Mouse (Mus musculus): Measurements from ENCODE around the gene Gm12789. TPM values are rescaled to one million over a fixed set of nuclear protein-coding genes. Genes with fewer than 3 reads are reported as not detected.

The Gm12789 gene
- not detected for polyA plus RNA-seq (2014; fragmentation: Illumina TruSeq; extraction: RNeasy Lipid Tissue Mini Kit (QIAGEN cat#74804); ENCODE audit: low read depth, low replicate concordance)

DNA sequence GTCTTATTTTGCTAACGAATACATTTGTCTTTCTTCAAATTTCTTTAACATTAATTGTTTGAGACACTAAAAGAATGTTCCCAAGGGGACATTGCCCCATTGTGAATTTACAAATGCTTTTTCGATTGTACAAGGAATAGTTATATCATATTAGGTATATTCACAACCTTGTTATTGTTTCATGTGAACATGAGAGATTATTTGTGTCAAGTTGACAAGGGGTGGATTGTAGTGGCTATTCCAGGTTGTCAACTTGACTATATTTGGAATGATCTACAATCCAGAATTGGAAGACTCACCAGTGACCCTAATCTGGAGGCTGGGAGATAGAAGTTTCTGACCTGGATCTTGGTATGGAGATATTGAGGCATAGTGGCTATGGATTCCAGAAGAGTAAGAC lies at the start of gene Gm12789:
Gm12789 (plus strand) TSS at position 301 of the 400 bp plus-strand sequence.

DNA sequence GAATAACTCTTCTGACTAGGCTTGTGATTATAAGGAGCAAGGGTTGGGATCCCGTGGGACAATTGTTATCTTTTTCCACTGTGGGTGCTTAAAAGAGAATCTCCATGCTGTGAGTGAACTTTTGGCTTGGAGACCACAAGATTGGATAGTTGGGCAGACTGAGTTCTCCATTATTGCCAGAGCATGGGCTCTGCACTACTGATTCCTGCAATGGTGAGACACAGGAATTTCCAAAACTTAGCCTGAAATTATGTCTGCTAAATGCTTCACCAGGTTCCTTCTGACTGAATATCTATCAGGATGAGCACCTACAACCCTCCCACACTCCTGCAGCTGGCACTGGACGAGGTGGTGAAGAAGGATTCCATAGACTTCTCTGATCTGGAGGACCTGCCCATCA lies 46.3 kb upstream of the Gm12789 start, which contains the start of gene Gm12794:
Gm12794 (plus strand) TSS at position 301 of the 400 bp plus-strand sequence.

DNA sequence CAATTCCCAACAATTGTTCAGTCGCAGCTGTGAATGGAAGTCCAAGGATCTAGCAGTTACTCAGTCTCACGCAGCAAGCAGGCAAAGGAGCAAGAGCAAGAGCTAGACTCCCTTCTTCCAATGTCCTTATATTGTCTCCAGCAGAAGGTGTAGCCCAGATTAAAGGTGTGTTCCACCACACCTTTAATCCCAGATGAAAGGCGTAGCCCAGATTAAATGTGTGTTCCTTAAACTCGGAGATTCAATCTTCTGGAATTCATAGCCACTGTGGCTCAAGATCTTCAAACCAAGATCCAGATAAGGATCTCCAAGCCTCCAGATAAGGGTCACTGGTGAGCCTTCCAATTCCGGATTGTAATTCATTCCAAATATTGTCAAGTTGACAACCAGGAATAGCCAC lies 5.5 kb upstream of the Gm12789 start, which contains the start of gene Gm12790:
Gm12790 (minus strand) TSS at position 101 of the 400 bp plus-strand sequence.

Other genes with a start within 250 kb of the Gm12789 start
- not detected for gene B020004J07Rik, start 142.6 kb upstream of the Gm12789 start, polyA plus RNA-seq (2014; fragmentation: Illumina TruSeq; extraction: RNeasy Lipid Tissue Mini Kit (QIAGEN cat#74804); ENCODE audit: low read depth, low replicate concordance)
- gene C130073F10Rik, start 92.8 kb upstream of the Gm12789 start, polyA plus RNA-seq (2014; fragmentation: Illumina TruSeq; extraction: RNeasy Lipid Tissue Mini Kit (QIAGEN cat#74804); ENCODE audit: low read depth, low replicate concordance): not detected
- not detected for gene Gm12800, start 77.5 kb upstream of the Gm12789 start, polyA plus RNA-seq (2014; fragmentation: Illumina TruSeq; extraction: RNeasy Lipid Tissue Mini Kit (QIAGEN cat#74804); ENCODE audit: low read depth, low replicate concordance)
- gene Gm12794, start 46.2 kb upstream of the Gm12789 start, polyA plus RNA-seq (2014; fragmentation: Illumina TruSeq; extraction: RNeasy Lipid Tissue Mini Kit (QIAGEN cat#74804); ENCODE audit: low read depth, low replicate concordance): not detected
- gene Gm12790, start 5.6 kb upstream of the Gm12789 start, polyA plus RNA-seq (2014; fragmentation: Illumina TruSeq; extraction: RNeasy Lipid Tissue Mini Kit (QIAGEN cat#74804); ENCODE audit: low read depth, low replicate concordance): not detected
- 11.0 TPM for gene Pde4b, start 100.9 kb downstream of the Gm12789 start, polyA plus RNA-seq (2014; fragmentation: Illumina TruSeq; extraction: RNeasy Lipid Tissue Mini Kit (QIAGEN cat#74804); ENCODE audit: low read depth, low replicate concordance)